Mouse (Mus musculus) kidney, postnatal 0 days (tissue): Measurements from ENCODE around the gene Atg16l2. TPM values are rescaled to one million over a fixed set of nuclear protein-coding genes. Genes with fewer than 3 reads are reported as not detected.

Experiments used
- ATAC-seq: fragments of 200-750 bp; cut with Nextera tagmentation; replicated peaks from 2 replicates; pipeline ENCODE4 v1.8.0; 2017; ENCODE audit warnings: low read depth, moderate number of reproducible peaks, moderate TSS enrichment, moderate library complexity; ENCODE audit not compliant: low FRiP score
- DNase-seq: peaks from one replicate; pipeline ENCODE4 v3.0.0-alpha.2; 2016; ENCODE audit warnings: low spot score
- H3K27ac ChIP-seq: fragments of 300-500 bp; sonication (generic); 2 replicates; pipeline ENCODE4 v1.5.1; 2014; ENCODE audit warnings: mild to moderate bottlenecking
- H3K27me3 ChIP-seq: fragments of 300-500 bp; sonication (generic); 2 replicates; pipeline ENCODE4 v1.6.1; 2014; ENCODE audit warnings: low read length, mixed read lengths; ENCODE audit not compliant: insufficient read depth
- H3K36me3 ChIP-seq: fragments of 300-500 bp; sonication (generic); 2 replicates; pipeline ENCODE4 v1.6.1; 2014; ENCODE audit warnings: low read length, mixed read lengths; ENCODE audit not compliant: insufficient read depth
- H3K4me1 ChIP-seq: fragments of 300-500 bp; sonication (generic); replicated peaks from 2 replicates; pipeline ENCODE4 v1.6.1; 2014; ENCODE audit warnings: antibody characterized with exemption, low read length, mixed read lengths; ENCODE audit not compliant: insufficient read depth
- H3K4me2 ChIP-seq: fragments of 300-500 bp; sonication (generic); 2 replicates; pipeline ENCODE4 v1.6.1; 2014; ENCODE audit warnings: mild to moderate bottlenecking, low read length, moderate library complexity, mixed read lengths
- H3K4me3 ChIP-seq: fragments of 300-500 bp; sonication (generic); replicated peaks from 2 replicates; pipeline ENCODE4 v1.5.1; 2014; ENCODE audit warnings: low read depth, low read length
- H3K9ac ChIP-seq: fragments of 300-500 bp; sonication (generic); 2 replicates; pipeline ENCODE4 v1.6.1; 2014; ENCODE audit warnings: low read depth, low read length
- H3K9me3 ChIP-seq: fragments of 300-500 bp; sonication (generic); replicated peaks from 2 replicates; pipeline ENCODE4 v1.6.1; 2016; ENCODE audit warnings: low read length, inconsistent platforms, mixed read lengths
- CTCF ChIP-seq: IDR thresholded peaks from 2 replicates; pipeline ENCODE4 v1.5.1; 2016; ENCODE audit warnings: antibody characterized with exemption, low read depth, mild to moderate bottlenecking, moderate library complexity
- WGBS: fragments of 180-500 bp; shearing (Covaris S2); extraction: QIAGEN DNeasy Blood & Tissue Kit; methylation state at CpG from one replicate; pipeline ENCODE4 v1.1.7; 2014; 5-methylcytosine and 5-hydroxymethylcytosine counted together
- polyA plus RNA-seq: library from polyadenylated mRNA; unstranded; fragments of >200 nt; fragmentation: Nextera tagmentation; extraction: Ambion mirVana; gene quantifications from 2 replicates; pipeline ENCODE4 v1.2.1, GENCODE M21; 2015

Gene Atg16l2
- polyA plus RNA-seq, 1 experiment from 2014 or later = 16.0 TPM

DNA sequence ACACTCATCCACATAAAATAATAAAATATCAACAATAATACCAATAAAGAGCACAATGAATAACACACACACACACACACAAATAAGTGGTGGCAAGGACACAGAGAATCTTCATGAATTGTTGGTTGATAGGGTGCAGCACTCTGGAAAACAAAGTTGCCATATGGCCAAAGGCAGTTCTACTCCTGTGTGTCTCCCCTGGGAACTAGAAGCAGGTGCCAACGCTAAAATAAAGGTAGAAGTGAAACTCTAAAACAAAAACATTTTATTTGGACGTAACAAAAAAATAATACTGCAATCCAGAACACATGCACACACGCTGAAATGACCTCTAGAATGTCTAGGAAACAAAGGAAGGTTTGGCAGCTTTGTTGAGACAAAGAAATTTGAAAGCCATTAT lies 69.3 kb downstream of the Atg16l2 start:
- Histone ChIP-seq H3K4me3 (no peak overlapping the region), H3K4me1 (no peaks in the 10 kb centered on the region), H3K9me3 (no peaks in the 10 kb centered on the region), H3K4me2 (no peak overlapping the region), H3K36me3 (0 out of 2 replicates have a peak, but pooled peaks cover 5% of the 10 kb centered on the region), H3K9ac (no peak overlapping the region), H3K27ac (no peak overlapping the region), H3K27me3 (no peaks in the 10 kb centered on the region)
- TF ChIP-seq CTCF = no peak
- 79% methylated on average over 3 of the region's 3 CpGs for WGBS
- DNase-seq = no peak
- no peak for ATAC-seq

GRCm38 (mm10) chr7:101231458-101231857 lies 70.6 kb downstream of the Atg16l2 start:
- Histone ChIP-seq H3K9me3 (no peaks in the 10 kb centered on the region), H3K27ac (no peak overlapping the region), H3K4me1 (no peaks in the 10 kb centered on the region), H3K36me3 (0 out of 2 replicates have a peak, but pooled peaks cover 5% of the 10 kb centered on the region), H3K4me2 (no peak overlapping the region), H3K4me3 (no peak overlapping the region), H3K9ac (no peak overlapping the region), H3K27me3 (no peaks in the 10 kb centered on the region)
- no peak for ATAC-seq
- DNase-seq = peak; percentile 74
- peak; percentile 69 for TF ChIP-seq CTCF
- 27% methylated on average over 2 of the region's 2 CpGs for WGBS

DNA sequence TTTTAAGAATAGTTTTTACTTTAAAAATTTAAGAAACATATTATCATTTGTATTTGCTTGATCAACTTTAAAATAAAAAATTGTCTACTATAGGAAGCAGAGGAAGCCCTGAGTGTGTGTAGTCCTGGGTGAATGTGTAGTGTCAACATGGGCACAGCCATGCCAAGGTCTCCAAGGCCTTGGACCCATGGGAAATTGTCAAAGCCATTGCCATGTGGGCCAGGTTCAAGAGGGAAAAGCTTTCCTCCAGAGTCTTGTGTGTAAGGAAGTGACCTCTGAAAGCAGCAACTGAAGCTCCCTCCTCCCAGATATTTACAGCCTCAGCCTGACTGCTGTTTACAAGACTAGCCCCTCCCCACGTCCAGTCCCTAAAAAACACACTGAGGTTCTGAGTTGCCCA lies 72.7 kb downstream of the Atg16l2 start:
- Histone ChIP-seq H3K27me3 (no peaks in the 10 kb centered on the region), H3K9me3 (no peaks in the 10 kb centered on the region), H3K4me2 (no peak overlapping the region), H3K4me3 (no peak overlapping the region), H3K9ac (no peak overlapping the region), H3K36me3 (0 out of 2 replicates have a peak, but pooled peaks cover 3% of the 10 kb centered on the region), H3K27ac (no peak overlapping the region), H3K4me1 (no peaks in the 10 kb centered on the region)
- no peak for DNase-seq
- no peak for TF ChIP-seq CTCF
- 55% methylated on average over 1 of the region's 1 CpGs for WGBS
- ATAC-seq = no peak

- Histone ChIP-seq H3K9me3 (no peaks in the 10 kb centered on the region), H3K27me3 (no peaks in the 10 kb centered on the region), H3K4me1 (no peaks in the 10 kb centered on the region), H3K36me3 (no peaks in the 10 kb centered on the region), H3K4me3 (no peak overlapping the region), H3K4me2 (no peak overlapping the region), H3K27ac (no peak overlapping the region), H3K9ac (no peak overlapping the region)
- TF ChIP-seq CTCF = no peak
- WGBS = 94% methylated on average over 2 of the region's 2 CpGs
- no peak for ATAC-seq
- DNase-seq = no peak
Measured at GRCm38 (mm10) chr7:101223501-101223900, 78.5 kb downstream of the Atg16l2 start.

- no peak overlapping the region for H3K27ac ChIP-seq
- DNase-seq = peak; percentile 14
- no peaks in the 10 kb centered on the region for H3K9me3 ChIP-seq
- no peaks in the 10 kb centered on the region for H3K36me3 ChIP-seq
- H3K4me1 ChIP-seq = 0 out of 2 replicates have a peak, but pooled peaks cover 2% of the 10 kb centered on the region
- no peak overlapping the region for H3K9ac ChIP-seq
- H3K4me3 ChIP-seq = no peak overlapping the region
- no peak overlapping the region for H3K4me2 ChIP-seq
- TF ChIP-seq CTCF = no peak
- H3K27me3 ChIP-seq = no peaks in the 10 kb centered on the region
- no peak for ATAC-seq
- WGBS = 53% methylated on average over 2 of the region's 2 CpGs
Measured at GRCm38 (mm10) chr7:101216724-101217123, 85.3 kb downstream of the Atg16l2 start.

- no peaks in the 10 kb centered on the region for H3K27me3 ChIP-seq
- no peaks in the 10 kb centered on the region for H3K9me3 ChIP-seq
- H3K9ac ChIP-seq = no peak overlapping the region
- H3K4me3 ChIP-seq = no peak overlapping the region
- H3K27ac ChIP-seq = no peak overlapping the region
- 43% methylated on average over 3 of the region's 3 CpGs for WGBS
- no peaks in the 10 kb centered on the region for H3K36me3 ChIP-seq
- DNase-seq (no peak), ATAC-seq (no peak)
- H3K4me1 ChIP-seq = 0 out of 2 replicates have a peak, but pooled peaks cover 2% of the 10 kb centered on the region
- no peak overlapping the region for H3K4me2 ChIP-seq
- TF ChIP-seq CTCF = no peak
Measured at GRCm38 (mm10) chr7:101213515-101214263, 88.4 kb downstream of the Atg16l2 start.

Other genes with a start within 250 kb of the Atg16l2 start
- 15.9 and 16.5 TPM in 2 replicates for gene Fchsd2, start 209.4 kb downstream of the Atg16l2 start, polyA plus RNA-seq
- 74.1 and 74.6 TPM in 2 replicates for gene Stard10, start 14.8 kb upstream of the Atg16l2 start, polyA plus RNA-seq
- gene Arap1, start 45.8 kb upstream of the Atg16l2 start, polyA plus RNA-seq = 65.8 and 70.4 TPM in 2 replicates
- gene Gm45837, start 108.6 kb upstream of the Atg16l2 start, polyA plus RNA-seq = 4.5 and 5.3 TPM in 2 replicates
- gene Pde2a, start 119.4 kb upstream of the Atg16l2 start, polyA plus RNA-seq = 21.0 and 22.1 TPM in 2 replicates